Mouse (Mus musculus): ENCODE measurements around the gene Hilpda. TPM values are rescaled to one million over a fixed set of nuclear protein-coding genes. Genes with fewer than 3 reads are reported as not detected.

Gene Hilpda
- total RNA-seq, 2 experiments from 2014 or later, result 5.5 to 6.8 TPM

DNA sequence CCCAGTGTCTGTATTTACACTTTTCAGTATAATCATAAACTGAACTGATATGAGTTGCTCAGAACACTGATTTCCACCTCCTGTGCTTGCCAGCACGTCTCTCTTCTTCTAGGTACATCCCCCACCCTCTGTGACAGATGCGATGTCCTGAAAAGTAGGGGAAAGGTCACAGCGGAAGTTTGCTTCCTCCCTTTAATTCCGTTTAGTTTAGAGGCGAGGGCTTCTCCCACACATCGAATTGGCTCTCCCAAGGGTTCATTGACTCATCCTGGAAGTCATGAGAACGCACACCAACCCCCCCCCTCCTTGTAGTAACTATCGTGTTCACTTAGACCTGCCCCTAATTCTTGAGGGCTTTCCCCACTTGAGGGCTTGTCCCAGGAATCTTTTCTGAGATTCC is 1.3 kb upstream of the Hilpda start:
- no peak for DNase-seq (ENCODE audit: low spot score in 2 of 2)

- no peak for DNase-seq (ENCODE audit: low spot score in 2 of 2)
These were observed 4.5 kb downstream of the Hilpda start for GRCm38 (mm10) chr6:29276746-29277145.

DNA sequence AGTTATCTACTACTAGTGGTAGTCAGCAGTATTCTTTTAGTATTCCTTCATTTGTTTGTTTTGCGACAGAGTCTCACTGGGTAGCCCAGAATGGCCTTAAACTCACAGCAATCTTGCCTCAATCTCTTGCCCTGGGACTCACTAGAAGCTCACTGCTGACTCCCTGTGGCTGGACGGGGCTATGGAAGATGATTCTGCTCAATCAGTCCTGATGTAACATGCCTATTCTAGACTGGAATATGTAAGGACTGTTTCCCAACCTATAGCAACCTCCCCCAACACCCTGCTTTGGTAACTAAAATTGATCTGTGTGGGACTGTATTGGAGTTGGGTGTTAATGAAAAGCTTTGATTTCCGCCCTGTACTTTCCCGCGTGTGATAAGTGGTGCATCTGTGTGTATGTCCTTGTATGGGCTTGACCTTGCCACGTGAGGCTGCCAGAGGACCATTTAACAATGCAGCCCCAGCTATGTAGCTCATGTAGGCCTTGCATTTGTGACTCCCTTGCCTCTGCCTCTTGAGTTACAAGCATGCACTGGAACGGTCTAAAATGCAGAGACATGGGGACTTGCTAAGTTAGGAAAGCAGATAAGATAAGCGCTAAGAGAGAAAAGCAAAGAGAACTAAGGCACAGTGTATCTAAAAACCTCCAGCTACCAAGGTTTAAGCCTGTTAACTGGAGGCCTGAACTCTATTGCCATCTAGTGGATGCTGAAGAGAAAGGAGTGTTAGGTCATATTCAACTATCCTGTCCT is 6.4 kb downstream of the Hilpda start:
- peak; percentile 15 to 30 for DNase-seq (ENCODE audit: low spot score in 2 of 2)

DNA sequence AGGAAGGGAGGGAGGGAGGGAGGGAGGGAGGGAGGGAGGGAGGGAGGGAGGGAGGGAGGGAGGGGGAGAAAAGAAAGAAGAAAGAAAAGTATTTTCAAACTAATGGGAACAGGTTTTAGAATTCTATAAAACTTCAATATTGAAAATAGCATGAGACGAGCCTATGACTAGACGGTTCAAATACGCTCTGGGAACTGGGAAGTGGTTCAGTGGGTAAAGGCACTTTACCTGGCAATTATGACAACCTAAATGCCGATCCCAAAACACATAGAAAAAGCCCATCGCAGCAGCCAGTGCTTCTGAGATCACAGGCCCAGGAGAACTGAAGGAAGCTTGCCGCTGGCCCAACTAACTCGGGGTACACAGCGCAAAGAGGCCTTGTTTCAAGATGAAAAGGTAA is 7.0 kb downstream of the Hilpda start, which contains the start of gene Fam71f2:
Fam71f2 (plus strand) TSS at position 301 of the 400 bp plus-strand sequence.
- DNase-seq (ENCODE audit: low spot score in 2 of 2), result no peak

DNA sequence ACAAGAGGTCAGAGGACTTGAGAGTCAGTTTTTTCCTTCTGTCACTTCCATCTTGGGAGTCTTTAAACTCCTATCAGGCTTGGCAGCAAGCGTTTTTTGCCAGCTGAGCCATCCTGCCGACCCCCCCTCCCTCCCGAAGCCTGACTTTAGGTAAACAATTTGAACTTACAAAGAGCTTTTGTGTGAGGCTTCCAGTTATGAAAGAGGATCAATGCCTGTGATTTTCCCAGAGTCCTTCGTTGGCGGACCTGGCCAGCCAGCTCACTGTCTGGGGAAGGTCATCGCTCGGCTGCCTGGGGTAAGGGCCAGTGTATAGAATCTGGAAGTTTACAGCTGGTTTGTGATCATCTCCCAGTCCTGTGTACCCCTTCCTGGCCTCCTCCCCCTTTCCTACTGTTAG is 8.4 kb downstream of the Hilpda start:
- no peak for DNase-seq (ENCODE audit: low spot score in 2 of 2)

DNA sequence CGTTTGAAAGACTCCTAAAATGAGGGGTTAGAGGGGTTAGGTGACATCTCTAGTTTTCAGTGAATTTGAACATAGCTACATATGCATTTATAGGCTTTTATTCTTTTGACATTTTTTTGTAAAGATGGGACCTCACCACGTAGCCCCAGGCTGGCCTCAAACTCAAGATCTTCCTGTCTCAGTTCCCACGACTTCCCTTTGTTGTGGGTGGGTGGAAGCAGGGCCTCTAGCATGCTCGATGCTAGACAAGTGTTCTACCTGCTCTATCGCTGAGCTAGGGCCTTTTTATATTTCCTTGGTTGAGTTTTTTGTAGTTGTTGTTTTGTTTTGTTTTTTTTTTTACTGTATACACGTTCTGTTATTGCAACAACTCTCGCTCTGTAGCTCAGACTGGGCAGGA is 14.6 kb downstream of the Hilpda start:
- no peak for DNase-seq (ENCODE audit: low spot score in 2 of 2)

- no peak for DNase-seq (ENCODE audit: low spot score in 2 of 2)
These were observed 15.2 kb downstream of the Hilpda start for GRCm38 (mm10) chr6:29287481-29287880.

GRCm38 (mm10) chr6:29287944-29288343 is 15.7 kb downstream of the Hilpda start:
- DNase-seq (ENCODE audit: low spot score in 2 of 2), result no peak

DNA sequence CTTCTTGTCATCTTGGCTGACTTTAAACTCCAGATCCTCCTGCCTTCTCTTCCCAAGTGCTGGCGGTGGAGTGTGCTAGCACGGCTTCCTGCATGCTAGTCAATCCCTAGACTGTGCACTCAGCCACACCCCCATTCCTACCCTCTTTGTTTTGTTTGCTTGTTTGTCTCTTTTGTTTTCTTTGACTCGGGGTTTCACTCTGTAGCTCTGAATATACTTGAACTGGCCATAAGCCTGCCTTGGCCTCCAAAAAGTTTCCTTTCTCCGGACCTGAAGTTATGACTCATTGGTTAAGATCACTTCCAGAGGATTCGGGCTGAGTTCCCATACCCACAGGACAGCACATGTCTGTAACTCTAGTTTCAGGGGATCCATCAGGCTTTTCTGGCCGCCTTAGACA is 16.4 kb downstream of the Hilpda start:
- no peak for DNase-seq (ENCODE audit: low spot score in 2 of 2)

GRCm38 (mm10) chr6:29299112-29299511 is 26.8 kb downstream of the Hilpda start:
- DNase-seq (ENCODE audit: low spot score in 2 of 2), result no peak

GRCm38 (mm10) chr6:29303251-29303650 is 31.0 kb downstream of the Hilpda start:
- no peak for DNase-seq (ENCODE audit: low spot score in 2 of 2)

- DNase-seq (ENCODE audit: low spot score in 2 of 2), result no peak
These were observed 31.4 kb downstream of the Hilpda start for GRCm38 (mm10) chr6:29303726-29304125.

DNA sequence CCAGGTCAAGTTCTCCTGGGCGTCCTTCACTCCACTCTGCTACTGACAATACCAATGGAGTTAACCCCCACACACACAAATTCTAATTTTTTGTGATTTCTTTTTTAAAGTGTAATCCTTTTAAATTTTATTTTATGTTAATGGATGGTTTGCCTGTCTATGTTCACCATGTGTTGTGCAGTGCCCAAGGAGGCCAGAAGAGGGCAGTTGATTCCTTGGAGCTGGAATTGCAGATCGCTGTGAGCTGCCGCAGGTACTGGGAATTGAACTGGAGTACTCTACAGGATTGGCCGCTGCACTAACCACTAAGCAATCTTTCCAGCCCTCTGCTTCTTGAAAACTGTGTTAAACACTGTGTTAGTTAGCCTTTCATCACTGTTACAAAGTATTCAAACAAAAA is 33.2 kb downstream of the Hilpda start:
- no peak for DNase-seq (ENCODE audit: low spot score in 2 of 2)

DNA sequence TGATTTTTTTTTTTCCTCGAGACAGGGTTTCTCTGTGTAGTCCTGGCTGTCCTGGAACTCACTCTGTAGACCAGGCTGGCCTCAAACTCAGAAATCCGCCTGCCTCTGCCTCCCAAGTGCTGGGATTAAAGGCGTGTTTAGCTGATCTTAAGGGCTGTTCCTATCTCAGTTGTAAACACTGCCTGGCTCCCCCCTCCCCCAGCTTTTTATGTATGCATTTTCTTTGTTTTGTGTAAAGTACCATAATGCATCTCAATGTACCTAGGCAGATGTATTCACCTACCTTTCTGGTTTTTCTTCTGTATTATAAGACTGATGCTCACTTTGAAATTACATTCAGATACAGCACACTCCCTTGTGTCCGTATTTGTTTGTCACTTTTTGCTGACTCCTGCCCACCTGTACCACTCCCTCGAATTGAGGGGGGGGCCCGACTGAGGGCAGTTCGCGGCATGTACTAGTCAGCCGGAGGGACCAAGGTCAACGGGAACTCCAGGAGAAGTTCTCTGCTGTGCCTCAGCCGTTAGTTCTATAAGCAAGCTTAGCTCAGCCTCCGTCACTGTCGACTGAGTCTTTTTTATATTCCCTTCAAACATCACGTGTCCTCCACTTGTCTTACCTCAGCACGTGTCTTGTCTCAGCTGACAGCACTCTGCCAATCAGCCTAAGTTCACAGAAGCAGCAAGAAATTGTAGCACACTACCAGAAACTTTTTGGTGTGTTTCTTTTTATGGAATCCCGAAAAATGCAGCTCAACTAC is 36.7 kb downstream of the Hilpda start:
- DNase-seq (ENCODE audit: low spot score in 2 of 2), result no peak

DNA sequence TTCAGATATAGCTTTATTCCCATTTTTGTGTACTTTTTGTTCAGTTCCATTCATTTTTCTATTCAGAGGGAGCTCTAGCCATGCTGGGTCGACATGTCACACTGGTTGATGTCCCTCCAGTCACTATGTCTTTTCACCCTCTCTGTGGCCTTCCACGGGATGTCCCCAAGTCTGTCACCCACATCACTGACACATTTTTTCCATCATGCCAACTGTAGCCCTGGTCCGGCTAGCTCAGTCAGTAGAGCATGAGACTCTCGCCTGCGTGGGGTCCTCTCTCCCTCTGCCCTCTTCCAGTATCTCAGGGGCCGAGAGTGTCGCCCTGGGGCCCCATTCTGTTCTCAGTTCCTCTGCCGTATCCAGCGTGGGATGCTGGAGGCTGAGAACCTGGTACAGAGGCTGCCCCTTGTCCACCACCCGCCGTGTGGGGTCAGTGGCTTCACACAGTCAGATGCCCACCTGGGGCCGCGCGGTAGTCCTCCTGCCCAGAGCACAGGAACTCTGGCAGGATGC is 41.5 kb downstream of the Hilpda start:
- no peak for DNase-seq (ENCODE audit: low spot score in 2 of 2)

DNA sequence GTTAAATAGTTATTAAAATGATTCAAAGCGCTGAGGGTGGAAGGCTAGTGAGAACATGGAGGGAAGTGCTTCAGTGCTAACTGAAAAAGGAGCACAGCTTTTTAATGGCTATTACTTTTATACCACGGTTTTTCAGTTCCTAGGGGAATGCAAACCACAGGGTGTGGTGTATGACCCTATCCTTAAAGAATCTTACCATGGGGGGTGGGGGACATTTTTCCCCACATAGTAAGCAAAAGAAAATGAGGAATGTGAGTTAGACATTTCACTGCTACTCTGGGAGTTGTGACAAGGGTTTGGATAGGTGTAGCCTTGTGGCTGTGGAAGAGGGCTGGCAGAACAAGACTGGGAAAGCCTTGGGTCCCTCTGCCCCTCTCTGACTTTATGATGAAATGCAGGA is 45.0 kb downstream of the Hilpda start:
- DNase-seq (ENCODE audit: low spot score in 2 of 2), result no peak

GRCm38 (mm10) chr6:29317941-29318340 is 45.7 kb downstream of the Hilpda start:
- no peak for DNase-seq (ENCODE audit: low spot score in 2 of 2)

GRCm38 (mm10) chr6:29318879-29319278 is 46.6 kb downstream of the Hilpda start, which contains the start of gene Fam71f1:
Gene Fam71f1 (plus strand): TSS chr6:29319140.
- no peak for DNase-seq (ENCODE audit: low spot score in 2 of 2)

DNA sequence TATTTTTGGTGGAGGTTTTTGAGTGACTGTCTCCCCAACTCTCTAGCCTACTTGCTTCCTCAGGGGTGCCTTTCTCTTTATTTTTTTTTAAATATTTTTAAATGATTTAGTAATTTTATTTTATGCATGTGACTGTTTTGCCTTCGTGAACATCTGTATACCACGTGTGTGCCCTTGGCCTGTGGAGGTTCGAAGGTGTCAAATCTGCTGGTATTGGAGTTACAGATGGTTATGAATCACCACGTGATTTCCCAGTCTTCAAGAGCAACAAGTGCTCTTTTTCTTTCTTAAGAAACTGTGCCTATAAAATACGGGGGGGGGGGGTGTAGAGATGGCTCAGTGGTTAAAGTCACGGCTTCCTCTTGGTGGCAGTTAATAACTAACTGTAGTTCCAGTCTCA is 49.3 kb downstream of the Hilpda start:
- DNase-seq (ENCODE audit: low spot score in 2 of 2), result no peak

GRCm38 (mm10) chr6:29322147-29322546 is 49.9 kb downstream of the Hilpda start:
- no peak for DNase-seq (ENCODE audit: low spot score in 2 of 2)

DNA sequence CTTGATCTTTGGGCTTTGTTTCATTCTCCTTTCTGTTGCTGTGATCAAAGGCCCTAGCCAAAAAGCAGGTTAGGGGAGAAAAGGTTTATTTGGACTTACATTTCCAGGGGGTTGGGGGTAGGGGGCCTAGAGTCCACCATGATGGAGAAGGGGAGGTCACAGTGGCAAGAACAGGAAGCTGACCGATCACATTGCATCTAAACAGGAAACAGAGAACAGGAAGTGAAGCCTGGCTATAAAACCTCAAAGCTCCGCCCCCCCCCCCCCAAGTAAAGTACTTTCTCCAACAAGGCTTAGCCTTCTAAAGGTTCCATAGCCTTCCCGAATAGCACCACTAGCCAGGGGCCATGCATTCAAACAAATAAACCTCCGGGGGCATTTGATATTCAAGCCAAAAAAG is 50.4 kb downstream of the Hilpda start:
- DNase-seq (ENCODE audit: low spot score in 2 of 2), result no peak
